Mouse (Mus musculus): Measurements from ENCODE around the gene Dlst. TPM values are rescaled to one million over a fixed set of nuclear protein-coding genes. Genes with fewer than 3 reads are reported as not detected.
"Not testable (repeated sequence)": the region's sequence is repeated elsewhere in the genome, so short reads cannot be mapped to it uniquely, and the experiment has no call there.

The Dlst gene
- polyA plus RNA-seq, 3 experiments from 2014 or later = 55.1 to 69.3 (median 63.1) TPM

GRCm38 (mm10) chr12:85115678-85116077, 5.0 kb downstream of the Dlst start:
- no peak for ATAC-seq

DNA sequence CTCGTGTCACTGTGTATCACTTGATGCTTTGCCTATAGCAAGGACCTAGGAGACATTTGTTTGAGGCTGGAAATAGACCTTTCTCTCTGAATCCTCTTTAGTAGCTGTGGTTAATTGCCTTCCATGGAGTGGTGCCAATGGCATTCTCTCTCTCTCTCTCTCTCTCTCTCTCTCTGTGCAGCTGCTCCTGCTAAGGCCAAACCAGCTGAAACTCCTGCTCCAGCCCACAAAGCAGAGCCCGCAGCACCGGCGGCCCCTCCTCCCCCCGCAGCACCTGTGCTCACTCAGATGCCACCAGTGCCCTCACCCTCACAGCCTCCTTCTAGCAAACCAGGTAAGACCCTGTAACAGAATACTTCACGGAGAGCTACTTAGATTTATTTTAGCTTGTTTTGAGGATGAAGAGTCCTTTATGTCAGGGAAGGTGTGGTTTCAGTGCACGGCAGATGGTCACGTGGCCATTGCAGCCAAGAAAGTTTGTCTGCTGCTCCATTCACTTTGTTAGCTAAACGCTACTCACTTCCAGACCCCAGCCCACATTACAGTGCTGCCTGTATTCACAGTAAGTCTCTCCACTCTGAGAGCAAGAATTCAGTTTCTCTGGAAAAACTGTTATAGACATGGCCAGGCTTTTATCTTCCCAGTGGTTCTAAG, 11.3 kb downstream of the Dlst start:
- ATAC-seq = no peak

GRCm38 (mm10) chr12:85123108-85123530, 12.5 kb downstream of the Dlst start:
- ATAC-seq = peak; percentile 68

GRCm38 (mm10) chr12:85123645-85124044, 13.0 kb downstream of the Dlst start:
- no peak for ATAC-seq

DNA sequence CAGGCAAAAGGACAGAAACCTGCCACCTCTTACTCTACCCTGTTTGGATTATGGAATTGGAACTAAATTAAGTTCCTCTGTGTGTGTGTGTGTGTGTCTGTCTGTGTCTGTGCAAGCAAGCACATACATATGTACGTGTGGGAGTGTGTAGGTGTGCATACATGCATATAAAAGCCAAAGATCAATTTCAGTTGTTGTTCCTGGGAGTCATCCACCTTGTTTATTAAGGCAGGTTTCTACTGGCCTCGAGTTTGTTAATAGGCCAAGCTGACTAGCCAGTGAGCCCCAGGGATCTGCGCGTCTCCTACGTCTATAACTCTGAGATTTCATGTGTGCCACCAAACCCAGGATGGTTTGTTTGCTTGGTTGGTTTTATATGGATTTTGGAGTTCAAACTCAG, 14.1 kb downstream of the Dlst start:
- no peak for ATAC-seq

- peak; percentile 68 for ATAC-seq
Observed at GRCm38 (mm10) chr12:85126986-85127603, 16.5 kb downstream of the Dlst start.

DNA sequence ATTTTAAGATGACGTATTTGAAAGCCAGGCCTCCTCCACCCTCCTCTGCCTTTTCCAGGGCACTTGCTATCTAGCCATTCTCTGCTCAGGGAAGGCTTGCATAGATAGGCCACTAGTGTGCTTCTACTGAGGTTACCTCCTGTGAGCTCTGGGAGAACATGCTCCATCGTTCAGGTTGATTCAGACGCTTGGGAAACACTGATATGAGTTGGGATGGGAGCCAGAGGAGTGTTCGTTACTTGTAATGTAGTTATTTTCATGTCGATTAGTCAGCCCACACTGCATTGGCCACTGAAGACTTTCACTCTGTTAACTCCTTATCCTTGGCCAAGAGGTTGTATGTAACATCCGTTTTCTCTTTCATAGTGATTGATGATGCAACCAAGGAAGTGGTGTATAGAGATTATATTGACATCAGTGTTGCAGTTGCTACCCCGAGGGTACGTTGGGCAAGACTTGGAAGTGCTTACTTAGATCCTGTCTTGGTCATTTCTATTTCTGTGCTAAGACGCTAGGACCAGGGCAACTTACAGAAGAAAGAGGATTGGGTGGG, 18.9 kb downstream of the Dlst start:
- ATAC-seq = no peak

- ATAC-seq = no peak
Observed at GRCm38 (mm10) chr12:85131361-85131760, 20.7 kb downstream of the Dlst start.

GRCm38 (mm10) chr12:85134043-85134794, 23.6 kb downstream of the Dlst start:
- no peak for ATAC-seq

GRCm38 (mm10) chr12:85135513-85136470, 25.2 kb downstream of the Dlst start:
- ATAC-seq = no peak

- no peak for ATAC-seq
Observed at GRCm38 (mm10) chr12:85136627-85137026, 26.0 kb downstream of the Dlst start.

GRCm38 (mm10) chr12:85140036-85140701, 29.5 kb downstream of the Dlst start:
- ATAC-seq = no peak

DNA sequence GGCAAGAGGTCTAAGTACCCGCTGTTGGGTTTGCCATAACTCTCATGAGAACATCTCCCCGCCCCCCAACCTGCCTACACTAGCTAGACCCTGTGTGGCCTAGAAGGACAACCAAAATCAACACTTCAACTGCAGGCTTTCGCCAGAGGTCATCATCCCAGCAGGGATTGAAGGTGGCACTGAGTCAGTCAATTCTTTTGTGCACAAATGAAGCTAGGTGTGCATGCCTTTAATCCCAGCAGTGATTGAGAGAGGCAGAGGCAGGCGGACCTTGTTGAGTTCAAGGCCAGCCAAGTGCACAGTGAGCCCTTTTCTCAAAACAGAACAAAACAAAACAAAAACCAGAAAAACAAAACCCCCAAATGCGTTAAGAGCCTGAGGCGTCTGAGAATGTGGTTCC, 30.5 kb downstream of the Dlst start:
- no peak for ATAC-seq

DNA sequence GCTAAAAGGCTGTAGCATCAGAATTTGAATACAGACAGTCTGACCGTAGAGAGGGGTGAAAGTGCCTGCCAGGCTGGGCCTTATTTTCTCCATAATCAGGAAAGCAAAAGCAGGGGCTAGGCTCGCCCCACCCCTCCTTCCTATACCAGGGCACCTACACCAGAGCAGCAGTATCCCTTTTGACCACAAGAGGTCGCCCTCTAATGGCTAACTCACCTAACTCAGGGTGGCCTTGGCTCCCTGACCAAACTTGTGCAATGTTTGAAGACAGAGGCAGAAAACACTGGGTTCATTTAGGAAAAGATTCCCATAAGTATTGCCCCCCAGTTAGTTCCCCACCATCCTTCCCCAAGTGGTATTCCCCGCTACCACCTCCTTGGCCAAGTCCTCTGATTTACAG, 32.2 kb downstream of the Dlst start:
- ATAC-seq = peak; percentile 70

GRCm38 (mm10) chr12:85144276-85144675, 33.6 kb downstream of the Dlst start:
- not testable (repeated sequence) for ATAC-seq

DNA sequence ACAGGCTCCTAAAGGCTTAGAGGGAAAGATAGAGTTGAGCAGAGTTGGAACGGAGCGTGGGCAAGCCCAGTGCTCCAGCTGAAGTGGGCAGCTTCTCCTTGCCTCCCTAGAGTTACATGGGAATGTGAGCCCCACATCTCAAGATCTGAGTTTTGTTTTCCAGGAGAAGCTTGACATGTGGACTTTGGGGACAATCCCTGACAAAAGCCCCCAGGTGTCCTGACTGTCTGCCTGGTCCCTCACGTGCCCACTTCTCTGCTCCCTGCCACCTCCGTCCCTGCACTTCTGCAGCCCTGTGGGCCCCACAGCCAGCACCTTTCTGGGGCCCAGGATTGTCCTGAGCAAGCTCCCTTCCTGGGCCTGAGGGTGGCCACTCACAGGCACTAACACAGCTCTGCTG, 34.2 kb downstream of the Dlst start:
- ATAC-seq = no peak

DNA sequence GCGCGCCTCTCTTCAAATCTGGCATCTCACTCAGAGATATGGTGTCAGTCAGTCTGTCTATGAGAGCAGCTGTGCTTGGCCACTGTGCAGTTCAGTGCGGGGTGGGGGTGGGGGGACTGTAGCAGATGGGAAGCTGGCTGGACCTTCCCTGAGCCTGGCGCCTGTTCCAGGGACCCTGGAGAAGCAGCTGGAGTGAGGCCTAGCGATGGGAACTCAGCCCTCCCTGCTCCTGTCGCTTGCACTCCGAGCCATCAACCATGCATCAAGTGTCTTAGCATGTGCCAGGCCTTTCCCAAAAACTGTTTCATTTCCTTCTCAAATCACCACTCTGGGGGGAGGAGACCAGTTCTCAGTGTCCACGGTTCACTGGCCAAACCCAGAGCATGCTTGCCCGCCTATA, 35.0 kb downstream of the Dlst start:
- no peak for ATAC-seq

DNA sequence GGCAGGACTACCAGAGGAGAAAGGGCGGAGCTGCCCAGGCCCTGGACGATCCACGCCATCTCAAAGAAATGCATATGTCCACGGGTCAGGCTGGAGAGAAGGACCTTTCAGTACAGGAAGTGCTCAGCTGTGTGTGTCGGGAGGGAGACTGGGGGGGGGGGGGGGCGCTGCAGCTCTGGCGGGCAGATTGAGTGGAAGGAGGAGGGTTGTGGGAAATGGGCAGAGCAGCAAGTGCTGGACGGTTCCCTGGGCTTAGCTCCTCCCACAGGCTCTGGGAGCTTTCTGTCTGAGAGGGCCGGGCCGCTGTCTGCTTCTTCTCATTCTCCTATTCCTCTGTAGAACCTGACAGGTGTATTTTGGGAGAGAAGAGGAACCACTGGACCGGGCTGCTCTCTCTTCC, 35.7 kb downstream of the Dlst start:
- no peak for ATAC-seq

- ATAC-seq = no peak
Observed at GRCm38 (mm10) chr12:85146881-85147280, 36.2 kb downstream of the Dlst start.

DNA sequence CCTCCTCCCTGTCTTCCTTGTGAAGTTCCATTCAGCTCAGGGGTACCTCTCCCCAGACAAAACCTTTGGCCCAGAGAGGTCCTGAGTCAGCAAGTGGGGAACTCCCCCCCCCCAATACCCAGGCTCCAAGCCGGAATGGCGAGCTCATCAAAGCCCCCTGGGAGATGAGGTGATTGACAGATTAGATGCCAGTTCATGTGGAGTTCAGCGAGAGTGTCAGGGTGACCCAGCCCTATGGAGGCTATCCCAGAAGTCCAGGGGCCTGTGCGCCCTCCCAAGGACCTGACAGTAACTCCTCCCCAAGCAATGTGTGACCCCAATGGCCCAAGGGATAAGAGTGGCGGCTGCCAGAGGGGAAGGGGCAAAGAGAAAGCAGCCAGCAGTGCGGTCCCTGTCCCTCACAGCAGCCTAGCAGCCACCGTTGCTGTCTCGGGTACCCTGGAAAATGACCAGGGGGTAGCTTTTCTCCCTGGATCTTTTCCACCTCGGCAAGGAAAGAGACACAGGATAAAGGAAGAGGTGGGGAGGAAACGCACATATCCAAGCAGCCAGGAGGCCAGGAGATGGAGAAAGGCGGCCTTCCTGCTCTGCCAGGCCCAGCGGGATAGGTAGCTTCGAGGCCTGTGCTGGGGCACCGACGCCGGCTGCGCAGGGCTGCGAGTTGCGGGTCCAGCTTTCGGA, 39.8 kb downstream of the Dlst start:
- no peak for ATAC-seq
